Mouse (Mus musculus) left cerebral cortex, postnatal 25 days (tissue): Measurements from ENCODE around the gene Prl8a6. TPM values are rescaled to one million over a fixed set of nuclear protein-coding genes. Genes with fewer than 3 reads are reported as not detected.

Experiments
- DNase-seq, 2 experiments: peaks; one replicate each; pipeline ENCODE4 v3.0.0; 2022; ENCODE audit warnings: low spot score in 2 of 2, mixed read lengths in 1 of 2
- intact Hi-C: fragments of 180-260 bp; cut with DNase I; formaldehyde crosslinking; loops from one replicate; pipeline ENCODE4 v1.15.1; 2025
- total RNA-seq, 2 experiments: library from RNA; stranded (reverse); gene quantifications; 2 replicates each; pipeline ENCODE4 v1.2.3; 2021

Prl8a6 gene
- total RNA-seq = not detected

DNA sequence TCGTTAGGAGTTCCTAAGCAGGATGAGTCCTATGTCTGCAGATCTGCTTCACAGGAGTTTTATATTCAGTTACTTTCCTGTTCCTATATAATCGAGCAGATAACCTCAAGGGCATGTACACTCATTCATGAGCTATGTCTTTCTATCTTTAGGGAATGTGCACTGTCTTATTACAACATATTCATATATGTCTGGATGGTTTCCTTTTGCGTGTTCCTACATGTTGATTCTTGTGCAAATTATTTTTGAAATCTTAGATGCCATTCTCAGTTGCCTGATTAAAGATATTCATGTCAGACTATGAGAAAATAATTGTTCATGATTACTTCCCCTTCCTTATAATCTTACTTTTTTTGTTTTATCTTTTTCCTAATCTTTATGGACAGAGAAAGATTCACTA is at the start of gene Prl8a6:
Gene Prl8a6, minus strand, starts transcription at position 101 of the 400 bp plus-strand sequence.
- intact Hi-C loops = no loop called here
- no peak for DNase-seq

DNA sequence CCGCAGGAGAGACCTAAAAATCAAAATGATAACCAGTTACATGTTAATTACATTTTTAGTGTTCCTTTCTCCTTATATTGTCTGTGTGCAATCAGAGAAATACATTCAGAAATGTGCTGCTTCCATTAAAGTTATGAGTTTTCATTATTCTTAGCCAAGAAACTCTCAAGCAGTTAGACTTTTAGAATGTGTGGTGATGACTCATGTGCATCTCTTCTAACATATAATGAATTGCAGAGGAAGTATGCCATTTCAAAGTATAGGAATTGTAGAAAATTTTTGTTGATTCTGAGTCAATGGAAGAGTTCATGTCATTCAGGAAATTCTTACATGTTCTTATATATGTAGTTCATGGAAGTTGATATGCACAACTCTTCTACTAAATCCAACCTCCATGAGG is 5.3 kb downstream of the Prl8a6 start:
- peak in 1 of 2 experiments; percentile 12 for DNase-seq
- intact Hi-C loops = no loop called here

DNA sequence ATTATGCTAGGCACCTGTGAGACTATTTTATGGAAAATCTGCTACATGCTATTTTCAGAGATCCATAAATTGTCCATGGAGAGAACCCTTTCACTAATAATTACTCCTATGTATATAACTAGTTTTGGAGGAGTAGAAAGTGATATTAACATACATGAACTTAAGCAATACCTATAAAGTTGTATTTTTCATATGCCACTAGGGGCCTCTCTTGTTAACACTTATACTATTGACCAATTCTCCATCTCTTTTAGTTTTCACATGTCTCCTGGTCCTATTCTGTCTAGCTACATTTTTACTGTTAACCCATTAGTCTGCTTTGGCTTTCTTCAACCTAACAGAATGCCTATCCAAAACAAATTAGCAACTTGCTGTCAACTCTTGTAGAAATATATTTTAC is 24.8 kb downstream of the Prl8a6 start:
- intact Hi-C loops = no loop called here
- no peak for DNase-seq

DNA sequence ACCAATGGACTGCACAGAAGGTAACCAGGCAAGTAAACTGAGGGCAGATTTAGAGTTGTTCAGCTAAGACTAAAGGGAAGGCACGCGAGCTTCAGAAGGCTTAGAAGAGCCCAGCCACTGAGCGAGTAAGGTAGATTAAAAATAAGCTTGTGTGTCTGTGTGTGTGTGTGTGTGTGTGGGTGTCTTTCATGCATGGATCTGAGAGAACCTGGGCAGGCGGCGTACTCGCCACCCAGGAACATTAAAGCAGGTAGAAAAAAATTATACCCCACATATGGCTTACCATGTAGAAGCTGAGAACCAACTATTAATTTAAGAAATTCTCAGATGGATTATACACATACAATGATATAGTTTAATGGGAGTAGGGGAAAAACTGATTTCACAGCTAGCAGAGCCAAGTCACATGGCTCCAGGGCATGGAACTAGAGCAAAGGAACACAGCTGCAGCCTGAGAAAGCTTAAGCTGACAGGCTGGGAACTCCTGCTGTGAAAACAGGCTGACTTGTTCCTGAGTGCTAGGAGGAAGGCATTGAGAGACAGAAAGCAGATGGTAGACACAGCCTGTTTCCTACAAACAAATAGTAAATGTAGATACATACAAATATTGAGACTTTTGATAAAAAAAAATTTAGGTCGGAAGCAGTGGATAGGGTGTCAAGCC is 39.3 kb downstream of the Prl8a6 start:
- intact Hi-C loops = no loop called here
- DNase-seq = no peak

DNA sequence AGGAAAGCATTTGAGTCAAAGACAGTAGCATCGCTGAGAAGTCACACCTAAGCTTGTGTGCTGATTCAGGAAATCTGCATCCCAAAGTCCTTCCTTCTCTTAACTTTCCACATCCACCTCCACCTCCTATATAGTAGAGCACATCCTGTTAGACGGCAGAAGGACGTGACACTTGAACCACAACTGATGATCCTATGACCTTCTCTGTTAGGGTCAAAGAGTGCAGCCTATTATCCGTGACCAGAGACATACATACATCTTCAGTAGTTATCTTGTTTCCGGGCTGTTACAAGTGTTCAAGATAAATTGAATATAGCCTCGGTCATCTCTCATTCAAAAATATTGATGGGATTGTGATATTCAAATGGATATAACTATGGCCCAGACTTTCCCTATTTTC is 47.7 kb downstream of the Prl8a6 start, which contains the start of gene Prl2b1:
Gene Prl2b1, minus strand, starts transcription at position 101 of the 400 bp plus-strand sequence.
- intact Hi-C loops = no loop called here
- no peak for DNase-seq

Other genes starting within 250 kb of the Prl8a6 start
- not detected for gene Prl3c1, start 242.0 kb downstream of the Prl8a6 start, total RNA-seq
- not detected for gene Prl3b1, start 196.8 kb downstream of the Prl8a6 start, total RNA-seq
- not detected for gene Prl3a1, start 179.3 kb downstream of the Prl8a6 start, total RNA-seq
- gene Prl6a1, start 126.1 kb downstream of the Prl8a6 start, total RNA-seq = not detected
- not detected for gene Prl8a2, start 93.0 kb downstream of the Prl8a6 start, total RNA-seq
- gene Prl2b1, start 47.8 kb downstream of the Prl8a6 start, total RNA-seq = not detected
- gene Prl8a8, start 74.5 kb upstream of the Prl8a6 start, total RNA-seq = not detected
- gene Prl8a9, start 125.9 kb upstream of the Prl8a6 start, total RNA-seq = not detected
- gene Prl8a1, start 143.5 kb upstream of the Prl8a6 start, total RNA-seq = not detected
- gene Prl7b1, start 171.9 kb upstream of the Prl8a6 start, total RNA-seq = not detected
- not detected for gene Prl7a1, start 203.8 kb upstream of the Prl8a6 start, total RNA-seq
- not detected for gene Prl7a2, start 229.3 kb upstream of the Prl8a6 start, total RNA-seq